Comparison of ENCODE assay signal across 23 mouse cellular contexts in genomic region chr12:45125866-45126265, GRCm38 (mm10). TPM values are rescaled to one million over a fixed set of nuclear protein-coding genes. Genes with fewer than 3 reads are reported as not detected.
DNase-seq lines count a peak whose midpoint lies in the region; ATAC-seq and TF ChIP-seq lines count a peak whose summit lies in the region.
"Had no signal": no experiment of that assay in that cellular context is flagged by ENCODE, and none has a peak within 500 bp of the region (broad histone marks: within the 10 kb centered on the region; RNA-seq: fewer than 3 reads in every experiment).

No protein-coding gene starts in this region.

- H3K4me2 ChIP-seq in lung, embryonic 14.5 days, result no peak overlapping the region
- H3K4me2 ChIP-seq in hindbrain, embryonic 13.5 days, result no peak overlapping the region
- H3K4me2 ChIP-seq: hindbrain, embryonic 14.5 days had no signal

- peak; percentile 2 for DNase-seq in right cerebral cortex, adult 18-20 months
- no peak for DNase-seq in right cerebral cortex, postnatal 14 days
- peak; percentile 15 for DNase-seq in lung, embryonic 14.5 days
- peak; percentile 22 for DNase-seq in lung, postnatal 10 days
- DNase-seq in lung, postnatal 4 days, result peak; percentile 4 to 28
- no peak for DNase-seq in liver
- no peak for DNase-seq in gastrocnemius, postnatal 10 days
- DNase-seq: adrenal gland, postnatal 14 days; cerebellum, adult 2 months; cerebellum, postnatal 10 days; gastrocnemius, adult 2 months; gastrocnemius, postnatal 36 days; heart, adult 11 months; heart, postnatal 10 days had no signal

- H3K27ac ChIP-seq in lung, embryonic 14.5 days (ENCODE audit: low read depth), result no peak overlapping the region
- H3K27ac ChIP-seq in hindbrain, embryonic 13.5 days, result no peak overlapping the region
- H3K27ac ChIP-seq: embryonic facial prominence, embryonic 10.5 days; forebrain, embryonic 10.5 days; gastrocnemius, adult 2 months; heart, embryonic 10.5 days; hindbrain, embryonic 14.5 days had no signal

- no peaks in the 10 kb centered on the region for H3K36me3 ChIP-seq in lung, embryonic 14.5 days (ENCODE audit: insufficient read depth)
- no peaks in the 10 kb centered on the region for H3K36me3 ChIP-seq in hindbrain, embryonic 13.5 days
- H3K36me3 ChIP-seq: embryonic facial prominence, embryonic 10.5 days; forebrain, embryonic 10.5 days; heart, embryonic 10.5 days had no signal

- no peaks in the 10 kb centered on the region for H3K9me3 ChIP-seq in lung, embryonic 14.5 days (ENCODE audit: low read depth, low read length)
- H3K9me3 ChIP-seq in hindbrain, embryonic 13.5 days, result no peaks in the 10 kb centered on the region
- H3K9me3 ChIP-seq: embryonic facial prominence, embryonic 10.5 days; forebrain, embryonic 10.5 days; heart, embryonic 10.5 days had no signal

- no peak overlapping the region for H3K4me3 ChIP-seq in lung, embryonic 14.5 days (ENCODE audit: low read depth, low read length)
- H3K4me3 ChIP-seq in hindbrain, embryonic 13.5 days, result no peak overlapping the region
- H3K4me3 ChIP-seq: embryonic facial prominence, embryonic 10.5 days; forebrain, embryonic 10.5 days; gastrocnemius, adult 2 months; heart, embryonic 10.5 days had no signal

- 49% methylated on average over 3 of the region's 3 CpGs for WGBS in lung, embryonic 14.5 days
- WGBS in hindbrain, embryonic 13.5 days, result 87% methylated on average over 3 of the region's 3 CpGs

- H3K4me1 ChIP-seq in lung, embryonic 14.5 days (ENCODE audit: insufficient read depth), result no peaks in the 10 kb centered on the region
- no peaks in the 10 kb centered on the region for H3K4me1 ChIP-seq in hindbrain, embryonic 13.5 days (replicated peaks)
- H3K4me1 ChIP-seq: embryonic facial prominence, embryonic 10.5 days; forebrain, embryonic 10.5 days; heart, embryonic 10.5 days had no signal

- TF ChIP-seq CTCF in lung, embryonic 14.5 days (IDR thresholded peaks at IDR 0.05; ENCODE audit: low read depth), result no peak

- no peaks in the 10 kb centered on the region for H3K27me3 ChIP-seq in lung, embryonic 14.5 days (ENCODE audit: insufficient read depth, low read length)
- H3K27me3 ChIP-seq in hindbrain, embryonic 13.5 days, result no peaks in the 10 kb centered on the region
- H3K27me3 ChIP-seq: CH12.LX, Patski had no signal

- no peak for ATAC-seq in lung, embryonic 14.5 days (ENCODE audit: insufficient read depth)
- ATAC-seq in hindbrain, embryonic 13.5 days (ENCODE audit: low FRiP score), result no peak
- ATAC-seq: activated CD4-positive, CD25-positive, alpha-beta regulatory T cell, adult 4 months; forebrain, embryonic 14.5 days; Patski had no signal

- H3K9ac ChIP-seq in lung, embryonic 14.5 days, result no peak overlapping the region
- H3K9ac ChIP-seq in hindbrain, embryonic 13.5 days, result no peak overlapping the region
- H3K9ac ChIP-seq: hindbrain, embryonic 14.5 days had no signal

RNA-seq across cellular contexts. Expression of gene Stxbp6, which starts 51.4 kb away (rescaled TPM):
- polyA plus RNA-seq in lung, embryonic 14.5 days (2014; fragmentation: Nextera tagmentation; extraction: Ambion mirVana), result 6.4 and 9.7 TPM in 2 replicates
- 11.1 and 12.4 TPM in 2 replicates for polyA plus RNA-seq in hindbrain, embryonic 13.5 days (2015; fragmentation: Nextera tagmentation; extraction: Ambion mirVana)
- 10 to 100 TPM; 11.4 to 11.7 TPM for total RNA-seq in gastrocnemius, postnatal 10 days (2021)
- total RNA-seq: CH12.LX had no signal
- polyA plus RNA-seq: activated CD4-positive, CD25-positive, alpha-beta regulatory T cell, adult 4 months had no signal

Comparison
In these comparisons a context has a peak if more than half of its experiments do, and no peak if none do; other contexts are left out.
1. DNase-seq: peak in right cerebral cortex, adult 18-20 months (single experiment), lung, embryonic 14.5 days (single experiment), lung, postnatal 10 days (single experiment) and lung, postnatal 4 days (2 of 2); none in right cerebral cortex, postnatal 14 days (single experiment), liver (single experiment) and gastrocnemius, postnatal 10 days (single experiment).